Mouse (Mus musculus) megakaryocyte-erythroid progenitor cell, adult 5 weeks (primary cell): ENCODE results near the gene Sf3b5. TPM values are rescaled to one million over a fixed set of nuclear protein-coding genes. Genes with fewer than 3 reads are reported as not detected.

Source experiments
- polyA plus RNA-seq: library from polyadenylated mRNA; stranded (reverse); fragments of >175 nt; gene quantifications from 2 replicates; pipeline ENCODE4 v1.2.3, GENCODE M21; 2012

Sf3b5 gene
- 74.8 and 87.6 TPM in 2 replicates for polyA plus RNA-seq

GRCm38 (mm10) chr10:13005043-13005442 lies at the start of gene Sf3b5:
Gene Sf3b5, plus strand, starts transcription at chr10:13005343.

GRCm38 (mm10) chr10:12964151-12965075 lies 40.7 kb upstream of the Sf3b5 start, which contains the start of gene Stx11:
Gene Stx11, minus strand, starts transcription at chr10:12964298.

Other genes with a start within 250 kb of the Sf3b5 start
- gene Utrn, start 136.0 kb upstream of the Sf3b5 start, polyA plus RNA-seq = 4.0 and 5.2 TPM in 2 replicates
- gene Stx11, start 41.0 kb upstream of the Sf3b5 start, polyA plus RNA-seq = 10.2 and 12.2 TPM in 2 replicates
- 0.32 and 0.53 TPM in 2 replicates for gene Plagl1, start 55.2 kb downstream of the Sf3b5 start, polyA plus RNA-seq
- not detected in 2 replicates for gene Zc2hc1b, start 172.7 kb downstream of the Sf3b5 start, polyA plus RNA-seq
- 36.4 and 44.4 TPM in 2 replicates for gene Ltv1, start 187.8 kb downstream of the Sf3b5 start, polyA plus RNA-seq